Mouse (Mus musculus) CH12F3 (cell line): Measurements from ENCODE around the gene Inpp5a.

Source experiments
- in situ Hi-C: fragments of 300-500 bp; cut with MboI; formaldehyde crosslinking; loops from 2 replicates; pipeline ENCODE4 v1.14.3; 2020; ENCODE audit warnings: low sequenced_read_pairs

Gene Inpp5a

DNA sequence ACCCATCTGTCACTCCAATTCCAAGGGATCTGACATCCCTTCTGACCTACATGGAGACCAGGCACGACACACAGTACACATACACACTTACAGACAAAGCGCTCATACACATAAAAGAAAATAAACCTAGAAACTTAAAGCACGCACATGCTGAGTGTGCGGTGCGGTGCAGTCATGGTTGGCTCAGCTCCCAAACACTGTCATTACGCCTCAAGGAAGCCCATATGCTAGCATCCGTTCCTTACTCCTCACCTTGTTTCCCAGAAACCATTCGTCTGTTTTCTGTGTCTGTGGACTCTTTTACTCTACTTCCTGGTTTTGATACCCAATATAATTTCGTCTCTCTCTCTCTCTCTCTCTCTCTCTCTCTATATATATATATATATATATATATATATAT is 236.2 kb downstream of the Inpp5a start:
- in situ Hi-C loops: no loop called here
